Mouse (Mus musculus) small intestine, adult 2 months (tissue): ENCODE measurements around the gene Alk.

Experiments
- CTCF ChIP-seq: fragments of 200-500 bp; IDR thresholded peaks from 2 replicates; pipeline ENCODE4 v1.5.1; 2012; ENCODE audit warnings: low read depth, mild to moderate bottlenecking, control low read depth, inconsistent platforms, low read length, moderate library complexity, mixed read lengths; ENCODE audit not compliant: insufficient replicate concordance, insufficient read length; ENCODE audit errors: extremely low read depth
- POLR2A ChIP-seq: fragments of 200-500 bp; IDR thresholded peaks from 2 replicates; pipeline ENCODE4 v1.6.1; 2012; ENCODE audit warnings: low read depth, mild to moderate bottlenecking, control low read depth, inconsistent platforms, low read length, moderate library complexity

- TF ChIP-seq CTCF (no peak), POLR2A (no peak)
These were observed 641.7 kb downstream of the Alk start for GRCm38 (mm10) chr17:71962746-71963145.
